Mouse (Mus musculus) olfactory bulb, adult 2 months (tissue): Measurements from ENCODE around the gene Pde1a.

ENCODE experiments used
- CTCF ChIP-seq: fragments of 200-500 bp; IDR thresholded peaks from 2 replicates; pipeline ENCODE4 v1.5.1; 2012; ENCODE audit warnings: low read depth, mild to moderate bottlenecking, low read length, moderate library complexity; ENCODE audit not compliant: insufficient read depth
- POLR2A ChIP-seq: fragments of 200-500 bp; IDR thresholded peaks from 2 replicates; pipeline ENCODE4 v1.6.1; 2012; ENCODE audit warnings: mild to moderate bottlenecking, low read depth, low read length, moderate library complexity; ENCODE audit not compliant: insufficient read depth

DNA sequence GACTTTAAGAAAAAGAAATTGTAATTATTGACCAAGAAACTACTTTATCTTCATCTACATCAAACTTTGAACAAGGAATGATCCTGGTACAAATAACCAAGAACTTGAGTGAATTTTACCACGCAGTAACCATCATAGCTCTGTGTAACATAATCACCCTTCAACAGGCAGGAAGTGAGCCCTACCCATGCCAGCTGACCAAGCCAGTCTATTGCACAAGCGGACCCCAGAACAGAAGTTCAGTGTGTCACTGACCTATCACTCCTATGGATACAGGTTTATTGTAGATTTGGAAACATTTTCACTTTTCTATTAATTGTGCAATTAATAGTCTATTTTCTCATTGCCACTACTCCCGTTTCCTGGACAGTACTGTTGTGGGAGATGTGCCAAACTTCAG, 3.4 kb upstream of the Pde1a start:
- TF ChIP-seq CTCF (no peak), POLR2A (no peak)
